Mouse (Mus musculus): ENCODE measurements around the gene Odf3l1. TPM values are rescaled to one million over a fixed set of nuclear protein-coding genes. Genes with fewer than 3 reads are reported as not detected.

Odf3l1 gene
- polyA plus RNA-seq, 1 experiment from 2014 or later, result 1.4 TPM

DNA sequence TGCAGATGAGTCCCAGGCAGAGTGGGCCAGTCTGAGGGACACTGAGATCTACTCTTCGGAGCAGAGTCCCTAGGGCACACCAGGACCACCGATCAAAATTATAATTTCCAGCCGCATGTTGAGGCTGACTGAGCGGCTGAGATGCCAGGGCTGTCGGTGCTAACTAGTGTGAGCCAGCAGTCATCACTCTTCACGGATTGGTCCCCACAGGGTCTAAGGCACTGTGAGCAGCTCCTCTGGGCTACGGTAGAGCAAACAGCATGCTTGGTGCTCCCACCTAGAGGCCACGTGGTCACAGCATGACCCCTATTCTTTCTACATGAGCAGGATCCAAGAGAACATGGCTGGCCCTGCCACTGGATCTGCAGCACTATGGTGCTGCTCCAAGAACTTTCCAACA lies 28.8 kb upstream of the Odf3l1 start:
- no peak for ATAC-seq (ENCODE audit: insufficient read depth, low FRiP score, low read depth)
- WGBS, result 70% methylated on average over 8 of the region's 8 CpGs
- H3K9me3 ChIP-seq, result no peaks in the 10 kb centered on the region
- H3K4me2 ChIP-seq, result no peak overlapping the region
- H3K36me3 ChIP-seq, result peaks cover 10% of the 10 kb centered on the region; the same call in 1 of the 2 replicates
- H3K27ac ChIP-seq, result peak overlapping the region; percentile 12; the same call in 1 of the 2 replicates
- no peak overlapping the region for H3K4me3 ChIP-seq (replicated peaks)
- H3K4me1 ChIP-seq, result peaks cover 10% of the 10 kb centered on the region
- H3K9ac ChIP-seq, result no peak overlapping the region
- H3K27me3 ChIP-seq (replicated peaks), result no peaks in the 10 kb centered on the region

DNA sequence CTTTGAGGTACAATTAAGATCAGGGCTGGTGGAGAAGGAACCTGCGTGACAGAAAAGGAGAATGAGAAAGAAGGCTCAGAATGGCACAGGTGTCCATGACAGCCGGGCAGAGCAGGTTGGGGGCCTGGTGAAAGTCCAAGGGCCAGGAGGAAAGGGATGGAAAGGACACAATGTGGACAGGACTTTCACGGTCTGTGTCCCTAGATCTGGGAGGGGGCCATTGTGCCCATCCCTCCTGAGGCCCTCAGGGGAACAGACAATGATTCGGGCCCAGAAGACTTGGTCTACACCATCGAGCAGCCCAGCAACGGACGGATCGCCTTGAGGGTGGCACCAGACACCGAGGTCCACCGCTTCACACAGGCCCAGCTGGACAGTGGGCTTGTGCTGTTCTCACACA lies 27.6 kb upstream of the Odf3l1 start:
- no peak overlapping the region for H3K4me2 ChIP-seq
- no peak overlapping the region for H3K9ac ChIP-seq
- H3K36me3 ChIP-seq, result peaks cover 10% of the 10 kb centered on the region; the same call in 1 of the 2 replicates
- H3K9me3 ChIP-seq, result no peaks in the 10 kb centered on the region
- H3K27ac ChIP-seq, result no peak overlapping the region
- no peak overlapping the region for H3K4me3 ChIP-seq (replicated peaks)
- H3K27me3 ChIP-seq (replicated peaks), result no peaks in the 10 kb centered on the region
- WGBS, result 84% methylated on average over 10 of the region's 10 CpGs
- peaks cover 10% of the 10 kb centered on the region for H3K4me1 ChIP-seq
- ATAC-seq (ENCODE audit: insufficient read depth, low FRiP score, low read depth), result no peak

DNA sequence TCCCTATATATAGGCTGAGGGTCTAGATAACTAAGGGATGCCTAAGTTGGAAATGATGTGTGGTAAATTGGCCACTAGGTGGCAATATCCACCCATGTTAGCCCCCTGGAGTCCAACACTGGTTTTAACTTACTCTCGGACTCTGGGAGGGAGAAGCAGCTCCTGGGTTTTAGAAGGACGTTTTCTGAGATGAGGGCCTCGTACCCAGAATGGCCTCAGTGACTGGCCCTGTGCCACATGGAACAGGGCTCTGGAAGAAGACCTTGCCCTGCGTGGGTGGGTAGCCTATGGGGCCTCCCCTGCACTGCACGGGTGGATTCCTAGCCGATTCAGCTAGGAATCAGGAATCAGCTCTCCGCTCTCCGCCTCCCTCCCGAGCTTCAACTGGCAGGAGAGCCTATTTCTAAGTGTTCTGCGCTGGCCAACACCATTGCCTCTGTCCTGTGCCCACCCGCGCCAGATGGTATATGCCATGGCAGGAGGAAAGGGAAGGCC lies 27.1 kb upstream of the Odf3l1 start:
- peaks cover 10% of the 10 kb centered on the region; the same call in 1 of the 2 replicates for H3K36me3 ChIP-seq
- H3K4me1 ChIP-seq, result peaks cover 10% of the 10 kb centered on the region
- H3K27ac ChIP-seq, result no peak overlapping the region
- H3K4me3 ChIP-seq (replicated peaks), result no peak overlapping the region
- no peaks in the 10 kb centered on the region for H3K27me3 ChIP-seq (replicated peaks)
- no peak overlapping the region for H3K9ac ChIP-seq
- peak; percentile 48; the same call in 1 of the 2 replicates for ATAC-seq (ENCODE audit: insufficient read depth, low FRiP score, low read depth)
- WGBS, result 32% methylated on average over 12 of the region's 12 CpGs
- peak overlapping the region; percentile 29; the same call in 1 of the 2 replicates for H3K4me2 ChIP-seq
- H3K9me3 ChIP-seq, result no peaks in the 10 kb centered on the region

DNA sequence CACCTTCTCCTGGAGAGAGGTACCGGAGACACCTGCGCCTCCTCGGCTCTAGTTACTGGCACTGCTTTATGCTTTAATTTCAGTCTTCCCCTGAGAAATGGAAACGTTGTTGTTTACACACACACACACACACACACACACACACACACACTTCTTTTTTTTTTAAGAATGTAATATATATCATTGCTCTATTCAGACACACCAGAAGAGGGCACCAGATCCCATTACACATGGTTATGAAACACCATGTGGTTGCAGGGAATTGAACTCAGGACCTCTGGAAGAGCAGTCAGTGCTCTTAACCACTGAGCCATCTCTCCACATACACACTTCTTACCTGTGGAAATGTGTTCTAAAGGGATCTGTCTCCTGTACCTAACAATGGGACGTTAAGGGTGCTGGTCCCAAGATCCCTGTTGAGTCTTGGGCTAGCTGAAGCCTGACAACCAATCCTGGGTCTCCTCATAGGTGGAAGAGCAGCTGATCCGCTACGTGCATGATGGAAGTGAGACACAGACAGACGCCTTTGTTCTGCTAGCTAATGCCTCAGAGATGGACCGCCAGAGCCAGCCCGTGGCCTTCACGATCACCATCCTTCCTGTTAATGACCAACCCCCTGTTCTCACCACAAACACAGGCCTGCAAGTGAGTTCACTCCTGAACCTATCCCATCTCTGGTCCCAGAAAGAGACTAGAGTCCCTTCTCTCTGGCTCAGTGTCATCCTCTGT lies 26.2 kb upstream of the Odf3l1 start:
- no peak overlapping the region for H3K27ac ChIP-seq
- no peaks in the 10 kb centered on the region for H3K9me3 ChIP-seq
- H3K36me3 ChIP-seq, result peaks cover 14% of the 10 kb centered on the region
- no peak for ATAC-seq (ENCODE audit: insufficient read depth, low FRiP score, low read depth)
- 68% methylated on average over 11 of the region's 11 CpGs for WGBS
- no peak overlapping the region for H3K4me3 ChIP-seq (replicated peaks)
- H3K9ac ChIP-seq, result no peak overlapping the region
- H3K4me1 ChIP-seq, result peaks cover 10% of the 10 kb centered on the region
- H3K4me2 ChIP-seq, result no peak overlapping the region
- H3K27me3 ChIP-seq (replicated peaks), result no peaks in the 10 kb centered on the region

DNA sequence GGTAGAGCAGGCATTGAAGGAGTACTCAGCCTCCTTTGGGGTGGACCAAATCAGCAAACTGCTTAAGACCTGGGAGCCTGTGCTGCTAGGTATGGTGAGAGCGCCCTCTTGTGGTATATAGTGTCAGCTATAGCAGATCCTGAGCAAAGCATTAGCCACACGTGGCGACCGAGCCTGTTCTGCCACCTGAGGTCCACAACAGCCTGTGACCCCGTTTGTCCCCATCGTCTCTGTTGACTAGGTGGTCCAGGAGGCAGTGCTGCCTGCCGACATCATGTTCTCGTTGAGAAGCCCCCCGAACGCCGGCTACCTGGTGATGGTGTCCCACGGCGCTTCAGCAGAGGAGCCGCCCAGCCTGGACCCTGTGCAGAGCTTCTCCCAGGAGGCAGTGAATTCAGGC lies 25.3 kb upstream of the Odf3l1 start:
- 0 out of 2 replicates have a peak, but pooled peaks have one; percentile 40 for ATAC-seq (ENCODE audit: insufficient read depth, low FRiP score, low read depth)
- no peak overlapping the region for H3K27ac ChIP-seq
- peaks cover 10% of the 10 kb centered on the region for H3K4me1 ChIP-seq
- H3K4me3 ChIP-seq (replicated peaks), result peak overlapping the region; percentile 18; the same call in 1 of the 2 replicates
- H3K4me2 ChIP-seq, result peak overlapping the region; percentile 54
- no peak overlapping the region for H3K9ac ChIP-seq
- no peaks in the 10 kb centered on the region for H3K27me3 ChIP-seq (replicated peaks)
- WGBS, result 16% methylated on average over 14 of the region's 14 CpGs
- H3K9me3 ChIP-seq, result no peaks in the 10 kb centered on the region
- peaks cover 17% of the 10 kb centered on the region for H3K36me3 ChIP-seq

DNA sequence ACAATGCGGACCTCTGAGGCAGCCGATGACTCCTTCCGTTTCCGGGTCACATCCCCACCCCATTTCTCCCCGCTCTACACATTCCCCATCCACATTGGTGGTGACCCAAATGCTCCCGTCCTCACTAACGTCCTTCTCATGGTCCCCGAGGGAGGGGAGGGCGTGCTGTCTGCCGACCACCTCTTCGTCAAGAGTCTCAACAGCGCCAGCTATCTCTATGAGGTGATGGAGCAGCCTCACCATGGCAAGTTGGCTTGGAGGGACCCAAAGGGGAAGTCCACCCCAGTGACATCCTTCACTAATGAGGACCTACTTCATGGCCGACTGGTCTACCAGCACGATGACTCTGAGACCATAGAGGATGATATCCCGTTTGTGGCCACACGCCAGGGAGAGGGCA lies 23.1 kb upstream of the Odf3l1 start:
- H3K36me3 ChIP-seq, result peaks cover 10% of the 10 kb centered on the region; the same call in 1 of the 2 replicates
- H3K27ac ChIP-seq, result no peak overlapping the region
- H3K9ac ChIP-seq, result no peak overlapping the region
- H3K4me3 ChIP-seq (replicated peaks), result no peak overlapping the region
- no peaks in the 10 kb centered on the region for H3K9me3 ChIP-seq
- ATAC-seq (ENCODE audit: insufficient read depth, low FRiP score, low read depth), result no peak
- WGBS, result 90% methylated on average over 16 of the region's 16 CpGs
- no peaks in the 10 kb centered on the region for H3K27me3 ChIP-seq (replicated peaks)
- peaks cover 13% of the 10 kb centered on the region for H3K4me1 ChIP-seq
- H3K4me2 ChIP-seq, result no peak overlapping the region

DNA sequence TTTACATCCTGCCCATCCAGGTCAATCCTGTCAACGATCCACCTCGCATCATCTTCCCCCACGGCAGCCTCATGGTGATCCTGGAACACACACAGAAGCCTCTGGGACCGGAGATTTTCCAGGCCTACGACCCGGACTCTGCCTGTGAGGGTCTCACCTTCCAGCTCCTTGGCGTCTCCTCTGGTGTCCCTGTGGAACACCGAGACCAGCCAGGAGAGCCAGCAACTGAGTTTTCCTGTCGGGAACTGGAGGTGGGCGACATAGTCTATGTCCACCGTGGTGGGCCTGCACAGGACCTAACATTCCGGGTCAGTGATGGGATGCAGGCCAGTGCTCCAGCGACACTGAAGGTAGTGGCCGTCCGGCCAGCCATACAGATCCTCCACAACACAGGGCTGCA lies 22.1 kb upstream of the Odf3l1 start:
- no peak for ATAC-seq (ENCODE audit: insufficient read depth, low FRiP score, low read depth)
- Histone ChIP-seq H3K36me3 (peaks cover 10% of the 10 kb centered on the region; the same call in 1 of the 2 replicates), H3K9me3 (no peaks in the 10 kb centered on the region), H3K27ac (no peak overlapping the region), H3K9ac (no peak overlapping the region), H3K4me1 (peaks cover 18% of the 10 kb centered on the region), H3K4me3 (replicated peaks) (no peak overlapping the region), H3K4me2 (no peak overlapping the region), H3K27me3 (replicated peaks) (no peaks in the 10 kb centered on the region)
- 90% methylated on average over 15 of the region's 15 CpGs for WGBS

DNA sequence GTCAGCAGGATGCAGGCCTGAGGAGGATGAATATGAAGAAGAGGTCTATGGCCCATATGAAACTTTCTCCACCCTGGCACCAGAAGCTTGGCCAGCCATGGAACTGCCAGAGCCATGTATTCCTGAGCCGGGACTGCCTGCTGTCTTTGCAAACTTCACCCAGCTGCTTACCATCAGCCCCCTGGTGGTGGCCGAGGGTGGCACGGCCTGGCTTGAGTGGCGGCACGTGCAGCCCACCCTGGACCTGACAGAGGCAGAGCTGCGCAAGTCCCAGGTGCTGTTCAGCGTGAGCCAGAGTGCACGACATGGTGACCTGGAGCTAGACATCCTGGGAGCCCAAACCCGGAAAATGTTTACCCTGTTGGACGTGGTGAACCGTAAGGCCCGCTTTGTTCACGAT lies 21.6 kb upstream of the Odf3l1 start:
- no peak overlapping the region for H3K9ac ChIP-seq
- 53% methylated on average over 13 of the region's 13 CpGs for WGBS
- no peak overlapping the region for H3K4me3 ChIP-seq (replicated peaks)
- no peaks in the 10 kb centered on the region for H3K27me3 ChIP-seq (replicated peaks)
- H3K4me1 ChIP-seq, result peaks cover 20% of the 10 kb centered on the region
- H3K27ac ChIP-seq, result no peak overlapping the region
- H3K4me2 ChIP-seq, result no peak overlapping the region
- H3K9me3 ChIP-seq, result no peaks in the 10 kb centered on the region
- peaks cover 10% of the 10 kb centered on the region; the same call in 1 of the 2 replicates for H3K36me3 ChIP-seq
- ATAC-seq (ENCODE audit: insufficient read depth, low FRiP score, low read depth), result no peak

DNA sequence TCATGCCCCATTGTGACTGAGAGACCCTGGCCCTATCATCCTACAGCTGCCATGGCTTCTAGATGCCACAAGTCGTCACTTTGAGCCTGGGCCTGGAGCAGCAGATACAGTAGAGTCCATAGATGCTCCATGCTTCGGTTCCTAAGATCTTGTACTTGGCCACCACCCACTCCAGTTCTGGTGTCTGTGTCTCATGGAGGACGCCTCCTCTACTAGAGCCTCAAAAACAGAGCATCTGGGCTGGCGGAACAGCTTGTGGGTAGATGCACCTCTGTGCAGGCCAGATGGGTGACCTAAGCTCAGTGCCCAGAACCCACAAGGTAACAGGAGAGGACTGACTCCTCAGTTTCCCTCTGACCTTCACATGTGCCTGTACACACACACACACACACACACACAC lies 19.8 kb upstream of the Odf3l1 start:
- H3K27ac ChIP-seq, result no peak overlapping the region
- H3K4me2 ChIP-seq, result no peak overlapping the region
- H3K4me1 ChIP-seq, result peaks cover 21% of the 10 kb centered on the region
- H3K4me3 ChIP-seq (replicated peaks), result no peak overlapping the region
- H3K27me3 ChIP-seq (replicated peaks), result no peaks in the 10 kb centered on the region
- no peak for ATAC-seq (ENCODE audit: insufficient read depth, low FRiP score, low read depth)
- no peaks in the 10 kb centered on the region for H3K9me3 ChIP-seq
- no peak overlapping the region for H3K9ac ChIP-seq
- H3K36me3 ChIP-seq, result peaks cover 10% of the 10 kb centered on the region; the same call in 1 of the 2 replicates
- WGBS, result 85% methylated on average over 4 of the region's 4 CpGs

DNA sequence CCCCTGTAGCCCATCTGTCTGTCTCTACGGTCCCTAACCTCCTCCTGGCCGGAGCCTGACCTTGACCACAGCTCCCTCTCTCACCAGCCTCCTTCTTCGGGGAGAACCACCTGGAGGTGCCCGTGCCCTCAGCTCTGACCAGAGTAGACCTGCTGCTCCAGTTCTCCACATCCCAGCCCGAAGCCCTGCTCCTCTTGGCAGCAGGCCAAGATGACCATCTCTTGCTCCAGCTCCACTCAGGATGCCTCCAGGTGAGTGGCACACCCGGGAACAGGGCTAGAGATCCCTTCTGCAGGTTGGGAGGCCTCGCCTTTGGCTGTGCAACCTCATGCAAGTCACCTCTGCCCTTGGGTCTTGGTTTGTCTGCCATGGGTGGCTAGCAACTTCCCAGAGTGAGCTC lies 19.0 kb upstream of the Odf3l1 start:
- Histone ChIP-seq H3K4me2 (no peak overlapping the region), H3K9me3 (no peaks in the 10 kb centered on the region), H3K27me3 (replicated peaks) (no peaks in the 10 kb centered on the region), H3K4me1 (peaks cover 25% of the 10 kb centered on the region), H3K9ac (no peak overlapping the region), H3K4me3 (replicated peaks) (no peak overlapping the region), H3K27ac (no peak overlapping the region), H3K36me3 (peaks cover 7% of the 10 kb centered on the region; the same call in 1 of the 2 replicates)
- no peak; the same call in 1 of the 2 replicates for ATAC-seq (ENCODE audit: insufficient read depth, low FRiP score, low read depth)
- WGBS, result 76% methylated on average over 7 of the region's 7 CpGs

DNA sequence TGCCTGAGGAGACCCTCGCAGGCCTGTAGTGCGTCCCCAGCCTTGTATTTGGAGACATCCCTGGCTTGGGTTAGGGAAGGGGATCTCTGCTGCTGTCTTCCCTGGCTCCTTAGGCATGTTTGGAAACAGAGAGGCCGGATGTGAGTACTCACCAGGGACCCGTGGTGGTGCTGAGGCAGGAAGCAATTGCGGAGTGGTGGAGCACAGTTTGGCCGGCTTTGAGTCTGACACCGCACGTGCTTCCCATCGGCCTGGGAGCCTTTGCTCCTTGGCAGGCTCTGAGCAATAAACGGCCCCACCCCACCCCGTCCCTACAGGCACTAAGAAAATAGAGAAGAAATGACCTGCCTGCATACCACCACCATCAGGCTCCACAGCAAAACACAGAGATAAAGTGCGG lies 18.3 kb upstream of the Odf3l1 start:
- H3K27ac ChIP-seq, result peak overlapping the region; percentile 59
- H3K27me3 ChIP-seq (replicated peaks), result no peaks in the 10 kb centered on the region
- whole genome bisulfite sequencing, result 46% methylated on average over 12 of the region's 12 CpGs
- no peak overlapping the region for H3K4me3 ChIP-seq (replicated peaks)
- no peak overlapping the region for H3K9ac ChIP-seq
- H3K9me3 ChIP-seq, result no peaks in the 10 kb centered on the region
- H3K36me3 ChIP-seq, result peaks cover 7% of the 10 kb centered on the region; the same call in 1 of the 2 replicates
- H3K4me1 ChIP-seq, result peaks cover 29% of the 10 kb centered on the region
- ATAC-seq (ENCODE audit: insufficient read depth, low FRiP score, low read depth), result no peak
- H3K4me2 ChIP-seq, result no peak overlapping the region

DNA sequence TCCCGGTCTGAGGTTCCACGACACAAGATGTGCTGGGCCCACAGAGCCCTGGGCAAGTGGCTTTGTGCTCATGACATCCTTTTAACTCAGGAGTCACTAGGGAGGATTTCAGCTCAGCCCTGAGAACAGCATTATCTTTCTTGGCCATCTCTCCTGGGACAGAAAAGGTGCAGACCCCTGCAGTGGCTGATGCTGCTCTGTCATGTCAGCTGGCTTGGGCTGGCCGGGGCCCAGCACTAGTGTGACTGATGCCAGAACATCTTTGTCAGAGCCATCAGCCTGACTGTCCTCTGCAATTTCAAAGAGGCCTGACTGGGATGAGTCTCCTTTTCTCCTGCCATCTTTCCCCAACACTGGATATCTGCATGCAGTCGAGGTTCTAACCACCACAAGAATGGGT lies 17.8 kb upstream of the Odf3l1 start:
- peaks cover 29% of the 10 kb centered on the region for H3K4me1 ChIP-seq
- no peak overlapping the region for H3K4me2 ChIP-seq
- WGBS, result 73% methylated on average over 4 of the region's 4 CpGs
- H3K36me3 ChIP-seq, result peaks cover 7% of the 10 kb centered on the region; the same call in 1 of the 2 replicates
- peak overlapping the region; percentile 59 for H3K27ac ChIP-seq
- no peak overlapping the region for H3K4me3 ChIP-seq (replicated peaks)
- no peak for ATAC-seq (ENCODE audit: insufficient read depth, low FRiP score, low read depth)
- H3K9me3 ChIP-seq, result no peaks in the 10 kb centered on the region
- H3K27me3 ChIP-seq (replicated peaks), result no peaks in the 10 kb centered on the region
- H3K9ac ChIP-seq, result no peak overlapping the region
